8 mouse cellular contexts compared by ENCODE assay signal in genomic region chr4:40851763-40852248, GRCm38 (mm10). TPM values are rescaled to one million over a fixed set of nuclear protein-coding genes. Genes with fewer than 3 reads are reported as not detected.
DNase-seq lines count a peak whose midpoint lies in the region; ATAC-seq and TF ChIP-seq lines count a peak whose summit lies in the region.

No protein-coding gene starts in this region.

- H3K36me3 ChIP-seq in liver, adult 2 months (ENCODE audit: control insufficient read depth, insufficient read depth, low read length): no peaks in the 10 kb centered on the region
- H3K36me3 ChIP-seq in forebrain, embryonic 11.5 days (ENCODE audit: control insufficient read depth, insufficient read depth, low read length): no peaks in the 10 kb centered on the region
- H3K36me3 ChIP-seq in liver, embryonic 11.5 days (ENCODE audit: control insufficient read depth, insufficient read depth, low read length): no peaks in the 10 kb centered on the region; the same call in 1 of the 2 replicates
- H3K36me3 ChIP-seq in splenic B cell, adult 2 months (ENCODE audit: control insufficient read depth, insufficient read depth, low read length, poor library complexity, severe bottlenecking): no peaks in the 10 kb centered on the region

- no peaks in the 10 kb centered on the region for H3K9me3 ChIP-seq in forebrain, embryonic 11.5 days (ENCODE audit: control insufficient read depth, low read length)
- no peaks in the 10 kb centered on the region for H3K9me3 ChIP-seq in liver, embryonic 11.5 days (ENCODE audit: control insufficient read depth, low read length)

- H3K79me2 ChIP-seq in liver, adult 2 months (ENCODE audit: control insufficient read depth, insufficient read depth, low read length): peaks cover 26% of the 10 kb centered on the region

- no peak for DNase-seq in liver, adult 2 months (ENCODE audit: extremely low read depth, low read depth, low spot score)
- no peak for DNase-seq in liver
- DNase-seq in forebrain, embryonic 11.5 days (ENCODE audit: low spot score): no peak
- no peak for DNase-seq in liver, embryonic 11.5 days (ENCODE audit: low spot score)
- peak; percentile 68 for DNase-seq in splenic B cell, adult 2 months (ENCODE audit: low read depth, low spot score)
- no peak for DNase-seq in urinary bladder, adult 2 months (ENCODE audit: low spot score)
- no peak for DNase-seq in right cerebral cortex, adult 18-20 months
- no peak for DNase-seq in layer of hippocampus, postnatal 25 days (ENCODE audit: extremely low spot score in 1 of 2, low spot score in 1 of 2)

- peak overlapping the region; percentile 96 for H3K27ac ChIP-seq in liver, adult 2 months (replicated peaks; ENCODE audit: insufficient read depth, low read depth, low read length)
- H3K27ac ChIP-seq in forebrain, embryonic 11.5 days (ENCODE audit: low read depth, low read length): no peak overlapping the region
- H3K27ac ChIP-seq in liver, embryonic 11.5 days (ENCODE audit: low read depth, low read length): peak overlapping the region; percentile 93

- TF ChIP-seq POLR2A in liver, adult 2 months (IDR thresholded peaks at IDR 0.05; ENCODE audit: extremely low read depth, insufficient read depth, low read length): no peak

- H3K9ac ChIP-seq in liver, adult 2 months (ENCODE audit: low read depth, low read length): peak overlapping the region; percentile 75
- no peak overlapping the region for H3K9ac ChIP-seq in forebrain, embryonic 11.5 days (ENCODE audit: low read length)
- peak overlapping the region; percentile 89 for H3K9ac ChIP-seq in liver, embryonic 11.5 days (ENCODE audit: low read depth, low read length)

- peaks cover 31% of the 10 kb centered on the region for H3K4me1 ChIP-seq in liver, adult 2 months (ENCODE audit: control insufficient read depth, insufficient read depth, low read length)
- H3K4me1 ChIP-seq in forebrain, embryonic 11.5 days (replicated peaks; ENCODE audit: control insufficient read depth, insufficient read depth, low read length): peaks cover 3% of the 10 kb centered on the region; the same call in 1 of the 2 replicates
- peaks cover 61% of the 10 kb centered on the region for H3K4me1 ChIP-seq in liver, embryonic 11.5 days (replicated peaks; ENCODE audit: control insufficient read depth, insufficient read depth, low read length)

- under 1% methylated on average over 4 of the region's 4 CpGs for WGBS in liver, adult 2 months
- 75% methylated on average over 4 of the region's 4 CpGs for WGBS in forebrain, embryonic 11.5 days
- 23% methylated on average over 4 of the region's 4 CpGs for WGBS in liver, embryonic 11.5 days

- no peak for ATAC-seq in forebrain, embryonic 11.5 days (replicated peaks; ENCODE audit: low FRiP score)
- no peak for ATAC-seq in liver, embryonic 11.5 days (replicated peaks; ENCODE audit: low FRiP score)

- H3K4me2 ChIP-seq in forebrain, embryonic 11.5 days (ENCODE audit: low read depth, low read length, severe bottlenecking): peak overlapping the region; percentile 67; the same call in 1 of the 2 replicates
- H3K4me2 ChIP-seq in liver, embryonic 11.5 days: peak overlapping the region; percentile 95

- no peak for TF ChIP-seq CTCF in liver, adult 2 months (IDR thresholded peaks at IDR 0.05; ENCODE audit: low read depth, low read length)

- H3K27me3 ChIP-seq in liver, adult 2 months (ENCODE audit: control insufficient read depth, insufficient read depth, low read length): no peaks in the 10 kb centered on the region
- H3K27me3 ChIP-seq in forebrain, embryonic 11.5 days (ENCODE audit: control insufficient read depth, insufficient read depth, low read length): no peaks in the 10 kb centered on the region
- H3K27me3 ChIP-seq in liver, embryonic 11.5 days (replicated peaks; ENCODE audit: control insufficient read depth, insufficient read depth, low read length): no peaks in the 10 kb centered on the region
- H3K27me3 ChIP-seq in splenic B cell, adult 2 months (ENCODE audit: control insufficient read depth, insufficient read depth, low read length, poor library complexity, severe bottlenecking): no peaks in the 10 kb centered on the region

- H3K4me3 ChIP-seq in liver, adult 2 months (ENCODE audit: insufficient read depth, low read depth, low read length): peak overlapping the region; percentile 99
- H3K4me3 ChIP-seq in forebrain, embryonic 11.5 days (ENCODE audit: low read depth, low read length): 0 out of 2 replicates have a peak overlapping the region, but pooled peaks have one; percentile 1
- H3K4me3 ChIP-seq in liver, embryonic 11.5 days (ENCODE audit: low read depth, low read length): peak overlapping the region; percentile 75

RNA-seq across cellular contexts. Expression of gene B4galt1, which starts 2.0 kb away (rescaled TPM):
- 11.0 and 13.8 TPM in 2 replicates for total RNA-seq in liver, adult 2 months (2014; rRNA removed)
- polyA plus RNA-seq in liver, adult 2 months (2012; rRNA removed): 20.7 and 28.1 TPM in 2 replicates
- polyA plus RNA-seq in forebrain, embryonic 11.5 days (2014; fragmentation: Nextera tagmentation; extraction: Ambion mirVana): 19.3 and 20.3 TPM in 2 replicates
- polyA plus RNA-seq in liver, embryonic 11.5 days (2014; fragmentation: Nextera tagmentation; extraction: Ambion mirVana): 49.0 and 50.4 TPM in 2 replicates
- 55.9 and 66.7 TPM in 2 replicates for polyA plus RNA-seq in urinary bladder, adult 2 months (2012; rRNA removed)
- 1 to 10 TPM; 6.7 to 8.3 TPM for total RNA-seq in layer of hippocampus, postnatal 25 days (2021)

Comparison
In these comparisons a context has a peak if more than half of its experiments do, and no peak if none do; other contexts are left out.
1. H3K4me3 ChIP-seq: peak in every context shown above with its lines; median percentile 99 in liver, adult 2 months; 75 in liver, embryonic 11.5 days; 1 in forebrain, embryonic 11.5 days.